Mouse (Mus musculus) ES-E14 (cell line): ENCODE results near the gene Cip2a. TPM values are rescaled to one million over a fixed set of nuclear protein-coding genes. Genes with fewer than 3 reads are reported as not detected.
A peak's percentile ranks its signal among the peaks of the same experiment; 100 is the strongest.

ENCODE experiments used
- DNase-seq: peaks from one replicate; pipeline ENCODE4 v3.0.0-alpha.2; 2013; ENCODE audit warnings: low read depth, low spot score
- H3K27ac ChIP-seq: 2 replicates; pipeline ENCODE4 v1.5.1; 2012; ENCODE audit warnings: low read depth, mild to moderate bottlenecking, low read length, moderate library complexity, mixed read lengths; ENCODE audit not compliant: poor library complexity, insufficient read depth, severe bottlenecking
- H3K36me3 ChIP-seq: 2 replicates; pipeline ENCODE4 v1.6.1; 2012; ENCODE audit warnings: mild to moderate bottlenecking, low read length, moderate library complexity, mixed read lengths; ENCODE audit not compliant: control insufficient read depth, poor library complexity, insufficient read depth, severe bottlenecking
- H3K4me1 ChIP-seq, 2 experiments: fragments of 150-350 bp in 1 of 2; sonication (generic) in 1 of 2; 2 replicates each; pipeline ENCODE4 v1.6.1; 2012; ENCODE audit warnings: low read length in 2 of 2, mild to moderate bottlenecking in 1 of 2, mixed read lengths in 1 of 2; ENCODE audit not compliant: control insufficient read depth in 2 of 2, insufficient read depth in 2 of 2, poor library complexity in 1 of 2
- H3K4me3 ChIP-seq, 2 experiments: fragments of 150-350 bp in 1 of 2; sonication (generic) in 1 of 2; 2 replicates each; pipeline ENCODE4 v1.5.1; 2012; ENCODE audit warnings: low read length in 2 of 2, low read depth in 1 of 2, mild to moderate bottlenecking in 1 of 2, mixed read lengths in 1 of 2; ENCODE audit not compliant: insufficient read depth in 1 of 2, poor library complexity in 1 of 2, severe bottlenecking in 1 of 2
- H3K9ac ChIP-seq: 2 replicates; pipeline ENCODE4 v1.6.1; 2012; ENCODE audit warnings: low read depth, mild to moderate bottlenecking, low read length, mixed read lengths; ENCODE audit not compliant: poor library complexity, insufficient read depth, severe bottlenecking
- H3K9me3 ChIP-seq: fragments of 150-350 bp; sonication (generic); 2 replicates; pipeline ENCODE4 v1.6.1; 2012; ENCODE audit warnings: low read depth, mild to moderate bottlenecking, low read length; ENCODE audit not compliant: control insufficient read depth, insufficient read depth
- CHD2 ChIP-seq: IDR thresholded peaks from 2 replicates; pipeline ENCODE4 v1.6.1; 2014; ENCODE audit warnings: mild to moderate bottlenecking, low read depth, low read length, inconsistent platforms
- HCFC1 ChIP-seq: IDR thresholded peaks from 2 replicates; pipeline ENCODE4 v1.6.1; 2012; ENCODE audit warnings: low read length, inconsistent platforms, borderline replicate concordance; ENCODE audit not compliant: insufficient read depth
- MAFK ChIP-seq: IDR thresholded peaks from 2 replicates; pipeline ENCODE4 v1.6.1; 2014; ENCODE audit warnings: mild to moderate bottlenecking, low read depth, low read length, inconsistent platforms; ENCODE audit not compliant: insufficient read depth
- ZC3H11A ChIP-seq: IDR thresholded peaks from 2 replicates; pipeline ENCODE4 v1.6.1; 2012; ENCODE audit warnings: low read depth, mild to moderate bottlenecking, inconsistent platforms, low read length, borderline replicate concordance
- ZNF384 ChIP-seq: IDR thresholded peaks from 2 replicates; pipeline ENCODE4 v1.6.1; 2012; ENCODE audit warnings: low read depth, low read length, inconsistent platforms
- in situ Hi-C, 2 experiments: fragments of 600-800 bp; cut with MboI; formaldehyde crosslinking; loops; one replicate each; pipeline ENCODE4 v1.15.1; 2025; ENCODE audit warnings: low sequenced_read_pairs in 2 of 2, inconsistent platforms in 1 of 2; ENCODE audit not compliant: unreplicated experiment in 2 of 2
- total RNA-seq: library from RNA; depleted of rRNA; stranded (reverse); fragments of 300-350 nt; gene quantifications from 2 replicates; pipeline ENCODE4 v1.2.3, GENCODE M21; 2012; rRNA removed

The Cip2a gene
- total RNA-seq: 43.6 and 48.8 TPM in 2 replicates

GRCm38 (mm10) chr16:48993559-48994342 is at the start of gene Cip2a, which contains the start of gene Dzip3:
TSS of gene Cip2a (plus strand) at chr16:48994185.
TSS of gene Dzip3 (minus strand) at chr16:48994165.
- Histone ChIP-seq H3K36me3 (peaks cover 8% of the 10 kb centered on the region), H3K9ac (peak within 1 kb of the TSS; percentile 99), H3K4me1 (peaks cover 2 to 4% of the 10 kb centered on the region in 2 experiments; a peak in 2 of 4 replicates), H3K4me3 (peak within 1 kb of the TSS; percentile 88 to 93), H3K27ac (peak within 1 kb of the TSS; percentile 89), H3K9me3 (no peaks in the 10 kb centered on the region)
- in situ Hi-C loops: no loop called here
- peak; percentile 89 for DNase-seq
- no peak for TF ChIP-seq HCFC1
- TF ChIP-seq MAFK: 0 out of 2 replicates have a peak, but pooled peaks have one; percentile 1
- TF ChIP-seq ZNF384: 0 out of 2 replicates have a peak, but pooled peaks have one; percentile 41
- TF ChIP-seq CHD2: peak; percentile 96
- no peak for TF ChIP-seq ZC3H11A

- H3K4me3 ChIP-seq: no peak overlapping the region
- H3K36me3 ChIP-seq: no peaks in the 10 kb centered on the region; the same call in 1 of the 2 replicates
- no peaks in the 10 kb centered on the region for H3K4me1 ChIP-seq
- TF ChIP-seq MAFK: no peak
- no peak for TF ChIP-seq HCFC1
- no peak for TF ChIP-seq CHD2
- TF ChIP-seq ZNF384: no peak
- TF ChIP-seq ZC3H11A: no peak
- H3K27ac ChIP-seq: no peak overlapping the region
- H3K9me3 ChIP-seq: no peaks in the 10 kb centered on the region
- in situ Hi-C loops: no loop called here
- no peak for DNase-seq
- no peak overlapping the region for H3K9ac ChIP-seq
Measured at GRCm38 (mm10) chr16:48972996-48973395, 21.0 kb upstream of the Cip2a start.

GRCm38 (mm10) chr16:48973548-48973947 is 20.4 kb upstream of the Cip2a start:
- Histone ChIP-seq H3K36me3 (no peaks in the 10 kb centered on the region; the same call in 1 of the 2 replicates), H3K4me3 (no peak overlapping the region), H3K4me1 (no peaks in the 10 kb centered on the region), H3K9me3 (no peaks in the 10 kb centered on the region), H3K9ac (no peak overlapping the region), H3K27ac (no peak overlapping the region)
- in situ Hi-C loops: no loop called here
- TF ChIP-seq CHD2: no peak
- TF ChIP-seq ZC3H11A: no peak
- no peak for TF ChIP-seq HCFC1
- TF ChIP-seq ZNF384: peak; percentile 94
- no peak for TF ChIP-seq MAFK
- DNase-seq: no peak

GRCm38 (mm10) chr16:48979965-48980364 is 14.0 kb upstream of the Cip2a start:
- H3K4me3 ChIP-seq: no peak overlapping the region
- in situ Hi-C loops: no loop called here
- H3K27ac ChIP-seq: no peak overlapping the region
- H3K4me1 ChIP-seq: no peaks in the 10 kb centered on the region
- TF ChIP-seq CHD2 (no peak), MAFK (no peak), HCFC1 (no peak), ZNF384 (no peak), ZC3H11A (no peak)
- no peaks in the 10 kb centered on the region for H3K9me3 ChIP-seq
- H3K9ac ChIP-seq: no peak overlapping the region
- no peak for DNase-seq
- H3K36me3 ChIP-seq: peaks cover 2% of the 10 kb centered on the region
